In the genomic region with DNA sequence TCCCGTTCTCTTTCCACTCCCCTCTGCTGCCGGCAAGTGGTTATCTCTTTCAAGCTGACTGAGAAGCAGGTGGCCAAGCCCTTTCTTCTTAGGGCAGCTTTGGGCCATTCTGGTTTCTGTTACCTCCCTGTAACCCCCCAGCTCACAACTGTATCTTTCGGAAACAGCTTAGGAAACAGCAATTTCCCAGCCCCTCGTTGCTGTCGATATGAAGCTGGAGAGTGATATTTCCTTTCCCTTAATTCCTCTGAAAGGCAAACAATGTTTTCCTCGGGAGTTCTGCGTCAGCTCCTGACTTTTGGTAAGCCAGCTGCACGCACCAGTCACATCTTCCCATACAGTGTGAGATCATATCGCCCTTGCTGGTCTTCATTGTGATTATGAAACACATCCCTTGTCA, we compare ENCODE assay signal across 16 mouse cellular contexts.
A peak's percentile ranks its signal among the peaks of the same experiment; 100 is the strongest.
DNase-seq lines count a peak whose midpoint lies in the region; ATAC-seq and TF ChIP-seq lines count a peak whose summit lies in the region.
"Had no signal": no experiment of that assay in that cellular context is flagged by ENCODE, and none has a peak within 500 bp of the region (broad histone marks: within the 10 kb centered on the region; RNA-seq: fewer than 3 reads in every experiment).

No protein-coding gene starts in this region.

- 31% methylated on average over 9 of the region's 9 CpGs for WGBS in heart, embryonic 16.5 days
- 34% methylated on average over 9 of the region's 9 CpGs for WGBS in lung, postnatal 0 days

- peak; percentile 75 for TF ChIP-seq EP300 in lung, postnatal 0 days (IDR thresholded peaks at IDR 0.05)

- no peaks in the 10 kb centered on the region for H3K4me1 ChIP-seq in heart, embryonic 16.5 days (ENCODE audit: control insufficient read depth, insufficient read depth, low read length)
- no peaks in the 10 kb centered on the region for H3K4me1 ChIP-seq in lung, postnatal 0 days (ENCODE audit: insufficient read depth, low read depth, low read length)
- H3K4me1 ChIP-seq: forebrain, embryonic 15.5 days; limb, embryonic 12.5 days; megakaryocyte, embryonic 14.5 days; stomach, embryonic 15.5 days had no signal

- H3K4me3 ChIP-seq in heart, embryonic 16.5 days (ENCODE audit: low read length) = no peak overlapping the region
- H3K4me3 ChIP-seq in lung, postnatal 0 days (ENCODE audit: low read depth, low read length) = no peak overlapping the region
- H3K4me3 ChIP-seq: forebrain, embryonic 15.5 days; limb, embryonic 12.5 days; megakaryocyte, embryonic 14.5 days; stomach, embryonic 15.5 days had no signal

- ATAC-seq in heart, embryonic 16.5 days (replicated peaks; ENCODE audit: extremely low read depth, insufficient read depth, low FRiP score) = peak; percentile 67
- peak; percentile 46 for ATAC-seq in lung, postnatal 0 days
- ATAC-seq: forebrain, embryonic 15.5 days had no signal

- no peaks in the 10 kb centered on the region for H3K27me3 ChIP-seq in heart, embryonic 16.5 days (ENCODE audit: control insufficient read depth, insufficient read depth, low read length)
- H3K27me3 ChIP-seq in lung, postnatal 0 days (replicated peaks; ENCODE audit: insufficient read depth, low read length) = no peaks in the 10 kb centered on the region
- H3K27me3 ChIP-seq: forebrain, embryonic 15.5 days; limb, embryonic 12.5 days; megakaryocyte, embryonic 14.5 days; stomach, embryonic 15.5 days had no signal

- DNase-seq in kidney, adult 9 months = peak; percentile 36
- no peak for DNase-seq in kidney, postnatal 10 days
- peak; percentile 24 to 56 for DNase-seq in heart, adult 9 months (ENCODE audit: low spot score in 2 of 2)
- peak; percentile 37 for DNase-seq in lung, postnatal 0 days (ENCODE audit: low spot score)
- DNase-seq in cerebellum, postnatal 36 days = no peak
- no peak for DNase-seq in frontal cortex, adult 2 months (ENCODE audit: extremely low spot score in 1 of 2, low spot score in 1 of 2)
- DNase-seq in left cerebral cortex, adult 9 months (ENCODE audit: low spot score in 2 of 2) = no peak
- DNase-seq: cerebellum, adult 2 months; gastrocnemius, postnatal 10 days; thymus, postnatal 14 days had no signal

- no peak overlapping the region for H3K9ac ChIP-seq in heart, embryonic 16.5 days (ENCODE audit: low read length)
- no peak overlapping the region for H3K9ac ChIP-seq in lung, postnatal 0 days (replicated peaks; ENCODE audit: low read depth)
- H3K9ac ChIP-seq: forebrain, embryonic 15.5 days; hindbrain, embryonic 14.5 days; limb, embryonic 12.5 days; stomach, embryonic 15.5 days had no signal

- H3K9me3 ChIP-seq in heart, embryonic 16.5 days (replicated peaks; ENCODE audit: control insufficient read depth, low read length) = no peaks in the 10 kb centered on the region
- H3K9me3 ChIP-seq in lung, postnatal 0 days (ENCODE audit: low read length) = no peaks in the 10 kb centered on the region
- H3K9me3 ChIP-seq: forebrain, embryonic 15.5 days; limb, embryonic 12.5 days; stomach, embryonic 15.5 days had no signal

- no peak for TF ChIP-seq CTCF in lung, postnatal 0 days (IDR thresholded peaks at IDR 0.05)

- H3K4me2 ChIP-seq in heart, embryonic 16.5 days (ENCODE audit: low read depth, low read length) = no peak overlapping the region; the same call in 1 of the 2 replicates
- H3K4me2 ChIP-seq in lung, postnatal 0 days (replicated peaks; ENCODE audit: low read depth, low read length) = no peak overlapping the region
- H3K4me2 ChIP-seq: forebrain, embryonic 15.5 days; hindbrain, embryonic 14.5 days; limb, embryonic 12.5 days; stomach, embryonic 15.5 days had no signal

- H3K36me3 ChIP-seq in heart, embryonic 16.5 days (ENCODE audit: control insufficient read depth, insufficient read depth) = no peaks in the 10 kb centered on the region
- H3K36me3 ChIP-seq in lung, postnatal 0 days (ENCODE audit: insufficient read depth, low read length) = no peaks in the 10 kb centered on the region
- H3K36me3 ChIP-seq: forebrain, embryonic 15.5 days; limb, embryonic 12.5 days; stomach, embryonic 15.5 days had no signal

- peak overlapping the region; percentile 74 for H3K27ac ChIP-seq in heart, embryonic 16.5 days (ENCODE audit: low read length)
- peak overlapping the region; percentile 38; the same call in 1 of the 2 replicates for H3K27ac ChIP-seq in lung, postnatal 0 days (ENCODE audit: low read length)
- H3K27ac ChIP-seq: forebrain, embryonic 15.5 days; hindbrain, embryonic 14.5 days; limb, embryonic 12.5 days; stomach, embryonic 15.5 days had no signal

Comparison
In these comparisons a context has a peak if more than half of its experiments do, and no peak if none do; other contexts are left out.
1. DNase-seq: peak in kidney, adult 9 months (single experiment), heart, adult 9 months (2 of 2) and lung, postnatal 0 days (single experiment); none in kidney, postnatal 10 days (single experiment), cerebellum, postnatal 36 days (0 of 2), frontal cortex, adult 2 months (0 of 2) and left cerebral cortex, adult 9 months (0 of 2).